Mouse (Mus musculus) forebrain, embryonic 14.5 days (tissue): ENCODE results near the gene Tshz2. TPM values are rescaled to one million over a fixed set of nuclear protein-coding genes. Genes with fewer than 3 reads are reported as not detected.
A peak's percentile ranks its signal among the peaks of the same experiment; 100 is the strongest.

Experiments used
- ATAC-seq: fragments of 200-750 bp; cut with Nextera tagmentation; 2 replicates; pipeline ENCODE4 v1.8.0; 2017; ENCODE audit warnings: mild to moderate bottlenecking, moderate library complexity
- DNase-seq: peaks from one replicate; pipeline ENCODE4 v3.0.0-alpha.2; 2015; ENCODE audit warnings: low spot score
- H3K27ac ChIP-seq: fragments of 300-500 bp; sonication (generic); 2 replicates; pipeline ENCODE4 v1.5.1; 2014; ENCODE audit warnings: low read depth, mild to moderate bottlenecking, control low read depth, low read length, moderate library complexity
- H3K27me3 ChIP-seq: fragments of 300-500 bp; sonication (generic); replicated peaks from 2 replicates; pipeline ENCODE4 v1.6.1; 2014; ENCODE audit warnings: low read length, control low read depth, mixed read lengths; ENCODE audit not compliant: control insufficient read depth, insufficient read depth
- H3K36me3 ChIP-seq: fragments of 300-500 bp; sonication (generic); 2 replicates; pipeline ENCODE4 v1.6.1; 2014; ENCODE audit warnings: low read length, control low read depth; ENCODE audit not compliant: control insufficient read depth, insufficient read depth
- H3K4me1 ChIP-seq: fragments of 300-500 bp; sonication (generic); 2 replicates; pipeline ENCODE4 v1.6.1; 2014; ENCODE audit warnings: antibody characterized with exemption, low read length, control low read depth; ENCODE audit not compliant: control insufficient read depth, insufficient read depth
- H3K4me2 ChIP-seq: fragments of 300-500 bp; sonication (generic); 2 replicates; pipeline ENCODE4 v1.6.1; 2014; ENCODE audit warnings: mild to moderate bottlenecking, control low read depth, low read length
- H3K4me3 ChIP-seq: fragments of 300-500 bp; sonication (generic); 2 replicates; pipeline ENCODE4 v1.5.1; 2014; ENCODE audit warnings: low read depth, low read length, control low read depth
- H3K9ac ChIP-seq: fragments of 300-500 bp; sonication (generic); 2 replicates; pipeline ENCODE4 v1.6.1; 2014; ENCODE audit warnings: mild to moderate bottlenecking, low read length, control low read depth, moderate library complexity
- H3K9me3 ChIP-seq: fragments of 300-500 bp; sonication (generic); replicated peaks from 2 replicates; pipeline ENCODE4 v1.6.1; 2016; ENCODE audit warnings: low read length, control low read depth, mixed read lengths; ENCODE audit not compliant: control insufficient read depth
- WGBS: fragments of 180-500 bp; shearing (Covaris S2); extraction: QIAGEN DNeasy Blood & Tissue Kit; methylation state at CpG from one replicate; pipeline ENCODE4 v1.1.7; 2014; 5-methylcytosine and 5-hydroxymethylcytosine counted together
- polyA plus RNA-seq: library from polyadenylated mRNA; unstranded; fragments of >200 nt; fragmentation: Nextera tagmentation; extraction: Ambion mirVana; gene quantifications from 2 replicates; pipeline ENCODE4 v1.2.1, GENCODE M21; 2014

Gene Tshz2
- polyA plus RNA-seq, 1 experiment from 2014 or later, result 3.4 TPM

- H3K4me2 ChIP-seq, result no peak overlapping the region
- no peak overlapping the region for H3K27ac ChIP-seq
- peaks cover 11% of the 10 kb centered on the region for H3K4me1 ChIP-seq
- no peaks in the 10 kb centered on the region for H3K9me3 ChIP-seq
- WGBS, result 85% methylated on average over 5 of the region's 5 CpGs
- H3K4me3 ChIP-seq, result no peak overlapping the region
- no peaks in the 10 kb centered on the region for H3K36me3 ChIP-seq
- DNase-seq (no peak), ATAC-seq (no peak)
- H3K9ac ChIP-seq, result no peak overlapping the region
- peaks cover 26% of the 10 kb centered on the region; the same call in 1 of the 2 replicates for H3K27me3 ChIP-seq
Measured at GRCm38 (mm10) chr2:170033219-170033618, 400.4 kb downstream of the Tshz2 start.

GRCm38 (mm10) chr2:170034794-170035193, 402.0 kb downstream of the Tshz2 start:
- 98% methylated on average over 11 of the region's 11 CpGs for WGBS
- H3K4me2 ChIP-seq, result no peak overlapping the region

GRCm38 (mm10) chr2:170036791-170037241, 404.0 kb downstream of the Tshz2 start:
- H3K4me2 ChIP-seq, result peak overlapping the region; percentile 28
- peaks cover 11% of the 10 kb centered on the region for H3K4me1 ChIP-seq
- DNase-seq (peak; percentile 87), ATAC-seq (peak; percentile 83)
- 19% methylated on average over 11 of the region's 11 CpGs for WGBS
- peaks cover 45% of the 10 kb centered on the region for H3K27me3 ChIP-seq
- H3K36me3 ChIP-seq, result no peaks in the 10 kb centered on the region
- H3K9me3 ChIP-seq, result no peaks in the 10 kb centered on the region
- no peak overlapping the region for H3K4me3 ChIP-seq
- no peak overlapping the region for H3K9ac ChIP-seq
- no peak overlapping the region for H3K27ac ChIP-seq

More at GRCm38 (mm10) chr2:170034794-170035193, 402.0 kb downstream of the Tshz2 start:
- peaks cover 32% of the 10 kb centered on the region for H3K27me3 ChIP-seq
- no peaks in the 10 kb centered on the region for H3K36me3 ChIP-seq
- no peaks in the 10 kb centered on the region for H3K9me3 ChIP-seq
- no peak overlapping the region for H3K9ac ChIP-seq
- no peak overlapping the region for H3K27ac ChIP-seq
- DNase-seq (no peak), ATAC-seq (no peak)
- peaks cover 10% of the 10 kb centered on the region for H3K4me1 ChIP-seq
- H3K4me3 ChIP-seq, result no peak overlapping the region

- H3K27me3 ChIP-seq, result peaks cover 45% of the 10 kb centered on the region
- DNase-seq, result peak; percentile 76
- H3K4me2 ChIP-seq, result peak overlapping the region; percentile 28; the same call in 1 of the 2 replicates
- no peaks in the 10 kb centered on the region for H3K9me3 ChIP-seq
- H3K9ac ChIP-seq, result no peak overlapping the region
- H3K27ac ChIP-seq, result no peak overlapping the region
- H3K4me3 ChIP-seq, result no peak overlapping the region
- WGBS, result 24% methylated on average over 13 of the region's 13 CpGs
- ATAC-seq, result peak; percentile 76; the same call in 1 of the 2 replicates
- H3K4me1 ChIP-seq, result peaks cover 11% of the 10 kb centered on the region
- no peaks in the 10 kb centered on the region for H3K36me3 ChIP-seq
Measured at GRCm38 (mm10) chr2:170037346-170037745, 404.5 kb downstream of the Tshz2 start.

- H3K4me1 ChIP-seq, result peaks cover 11% of the 10 kb centered on the region
- H3K9me3 ChIP-seq, result no peaks in the 10 kb centered on the region
- 35% methylated on average over 14 of the region's 14 CpGs for WGBS
- H3K36me3 ChIP-seq, result no peaks in the 10 kb centered on the region
- no peak overlapping the region for H3K4me3 ChIP-seq
- no peak overlapping the region for H3K9ac ChIP-seq
- DNase-seq, result no peak
- no peak overlapping the region for H3K4me2 ChIP-seq
- no peak overlapping the region for H3K27ac ChIP-seq
- H3K27me3 ChIP-seq, result peaks cover 43% of the 10 kb centered on the region
- ATAC-seq, result no peak
Measured at GRCm38 (mm10) chr2:170039772-170040171, 407.0 kb downstream of the Tshz2 start.

- Histone ChIP-seq H3K4me2 (no peak overlapping the region), H3K4me1 (peaks cover 11% of the 10 kb centered on the region), H3K9me3 (no peaks in the 10 kb centered on the region), H3K4me3 (no peak overlapping the region), H3K27ac (no peak overlapping the region), H3K36me3 (no peaks in the 10 kb centered on the region), H3K27me3 (peaks cover 34% of the 10 kb centered on the region), H3K9ac (no peak overlapping the region)
- no peak for ATAC-seq
- WGBS, result 70% methylated on average over 9 of the region's 9 CpGs
- DNase-seq, result no peak
Measured at GRCm38 (mm10) chr2:170041101-170041500, 408.3 kb downstream of the Tshz2 start.

- no peak for ATAC-seq
- H3K4me1 ChIP-seq, result peaks cover 3% of the 10 kb centered on the region; the same call in 1 of the 2 replicates
- H3K36me3 ChIP-seq, result no peaks in the 10 kb centered on the region
- 83% methylated on average over 12 of the region's 12 CpGs for WGBS
- H3K27me3 ChIP-seq, result peaks cover 32% of the 10 kb centered on the region
- H3K27ac ChIP-seq, result no peak overlapping the region
- no peak overlapping the region for H3K9ac ChIP-seq
- no peak overlapping the region for H3K4me3 ChIP-seq
- DNase-seq, result no peak
- H3K4me2 ChIP-seq, result no peak overlapping the region
- H3K9me3 ChIP-seq, result no peaks in the 10 kb centered on the region
Measured at GRCm38 (mm10) chr2:170042471-170043213, 409.8 kb downstream of the Tshz2 start.

GRCm38 (mm10) chr2:170043290-170043689, 410.5 kb downstream of the Tshz2 start:
- 85% methylated on average over 8 of the region's 10 CpGs for WGBS
- DNase-seq (no peak), ATAC-seq (no peak)
- no peaks in the 10 kb centered on the region for H3K9me3 ChIP-seq
- no peak overlapping the region for H3K27ac ChIP-seq
- H3K36me3 ChIP-seq, result no peaks in the 10 kb centered on the region
- 0 out of 2 replicates have a peak, but pooled peaks cover 3% of the 10 kb centered on the region for H3K4me1 ChIP-seq
- no peak overlapping the region for H3K9ac ChIP-seq
- peaks cover 32% of the 10 kb centered on the region for H3K27me3 ChIP-seq
- H3K4me3 ChIP-seq, result no peak overlapping the region
- H3K4me2 ChIP-seq, result no peak overlapping the region

- H3K36me3 ChIP-seq, result no peaks in the 10 kb centered on the region
- H3K9ac ChIP-seq, result no peak overlapping the region
- no peak overlapping the region for H3K27ac ChIP-seq
- no peak for ATAC-seq
- H3K9me3 ChIP-seq, result 0 out of 2 replicates have a peak, but pooled peaks cover 2% of the 10 kb centered on the region
- no peaks in the 10 kb centered on the region for H3K4me1 ChIP-seq
- no peak overlapping the region for H3K4me3 ChIP-seq
- no peak for DNase-seq
- 84% methylated on average over 11 of the region's 11 CpGs for WGBS
- H3K4me2 ChIP-seq, result no peak overlapping the region
- H3K27me3 ChIP-seq, result peaks cover 16% of the 10 kb centered on the region; the same call in 1 of the 2 replicates
Measured at GRCm38 (mm10) chr2:170045896-170046295, 413.1 kb downstream of the Tshz2 start.
